Mouse (Mus musculus) bone marrow macrophage, adult 2 months (primary cell): ENCODE measurements at regions not wholly inside any gene's neighbourhood (a gene's known extent, or its start where the extent isn't known, plus 50 kb on each side); places are given as distances from the start of the nearest gene placed in this dataset.

ENCODE experiments used
- CTCF ChIP-seq: IDR thresholded peaks from 2 replicates; pipeline ENCODE4 v1.5.1; 2012; ENCODE audit warnings: low read depth, mild to moderate bottlenecking, low read length, moderate library complexity
- POLR2A ChIP-seq: IDR thresholded peaks from 2 replicates; pipeline ENCODE4 v1.6.1; 2012; ENCODE audit warnings: mild to moderate bottlenecking, low read depth, low read length, borderline replicate concordance

- TF ChIP-seq POLR2A = no peak
- TF ChIP-seq CTCF = no peak
Measured at GRCm38 (mm10) chr14:54059096-54059495, 194.8 kb downstream of the Dad1 start.
